Mouse (Mus musculus) testis, adult 2 months (tissue): Measurements from ENCODE around the gene Ctsl.

Source experiments
- CTCF ChIP-seq: fragments of 200-500 bp; IDR thresholded peaks from 2 replicates; pipeline ENCODE4 v1.5.1; 2012; ENCODE audit warnings: low read depth, mild to moderate bottlenecking, inconsistent platforms, low read length, moderate library complexity; ENCODE audit not compliant: control insufficient read depth, insufficient read depth, insufficient replicate concordance
- POLR2A ChIP-seq: fragments of 200-500 bp; IDR thresholded peaks from 2 replicates; pipeline ENCODE4 v1.6.1; 2012; ENCODE audit warnings: low read depth, mild to moderate bottlenecking, inconsistent platforms, low read length, moderate library complexity; ENCODE audit not compliant: control insufficient read depth

DNA sequence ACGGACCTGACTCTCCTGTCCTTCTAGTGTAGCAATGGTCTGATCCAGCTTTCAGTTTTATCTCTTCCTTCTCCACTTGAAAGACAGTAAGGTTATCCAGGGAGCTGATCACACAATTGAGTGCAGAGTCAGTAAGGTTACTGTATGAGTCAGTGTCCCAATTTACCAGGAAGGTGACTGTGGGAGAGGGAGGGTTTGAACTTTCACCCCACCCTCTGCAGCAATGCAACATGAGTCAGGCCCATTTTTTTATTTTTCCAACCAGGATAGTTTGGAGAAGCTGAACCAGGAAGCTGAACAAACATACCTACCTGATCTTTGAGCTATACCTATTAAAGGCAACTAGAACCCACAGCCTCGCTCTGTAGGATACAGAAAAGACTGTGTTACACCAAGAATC, 21.2 kb downstream of the Ctsl start:
- TF ChIP-seq POLR2A (no peak), CTCF (no peak)
